ENCODE assay signal across 22 mouse cellular contexts in the genomic region with DNA sequence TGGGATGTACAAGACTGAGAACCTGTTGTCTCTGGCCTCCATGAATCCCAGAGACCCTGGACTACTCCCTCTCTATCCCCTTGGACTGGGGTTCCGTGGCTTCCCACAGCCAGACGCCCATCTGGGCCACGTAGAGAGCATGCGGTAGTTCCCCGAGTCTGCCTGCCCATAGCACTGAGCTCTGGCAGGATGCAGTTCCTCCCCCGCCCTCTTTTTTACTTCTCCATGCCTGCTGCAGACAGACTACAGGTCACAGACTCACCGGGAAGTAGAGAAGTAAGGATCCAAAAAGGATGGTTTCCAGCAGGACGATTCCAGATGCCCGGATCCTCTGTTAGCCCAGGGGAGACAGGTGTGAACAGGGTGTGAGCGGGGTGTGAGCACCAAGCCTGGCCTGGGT. TPM values are rescaled to one million over a fixed set of nuclear protein-coding genes. Genes with fewer than 3 reads are reported as not detected.
"Had no signal": no experiment of that assay in that cellular context is flagged by ENCODE, and none has a peak within 500 bp of the region (broad histone marks: within the 10 kb centered on the region; RNA-seq: fewer than 3 reads in every experiment).

No protein-coding gene starts in this region.

- H3K27ac ChIP-seq: layer of hippocampus, adult 2 months; limb, embryonic 10.5 days; limb, embryonic 13.5 days; liver, embryonic 12.5 days; liver, embryonic 15.5 days; lung, embryonic 15.5 days; midbrain, embryonic 13.5 days; neural tube, embryonic 12.5 days; neural tube, embryonic 15.5 days; stomach, embryonic 15.5 days had no signal

- H3K9me3 ChIP-seq: limb, embryonic 10.5 days; limb, embryonic 13.5 days; liver, embryonic 12.5 days; liver, embryonic 15.5 days; lung, embryonic 15.5 days; midbrain, embryonic 13.5 days; neural tube, embryonic 12.5 days; neural tube, embryonic 15.5 days; stomach, embryonic 15.5 days had no signal

- H3K36me3 ChIP-seq: limb, embryonic 10.5 days; limb, embryonic 13.5 days; liver, embryonic 12.5 days; liver, embryonic 15.5 days; lung, embryonic 15.5 days; midbrain, embryonic 13.5 days; neural tube, embryonic 12.5 days; neural tube, embryonic 15.5 days; stomach, embryonic 15.5 days had no signal

- ATAC-seq: liver, embryonic 12.5 days; midbrain, embryonic 13.5 days had no signal

- H3K4me3 ChIP-seq: layer of hippocampus, adult 2 months; limb, embryonic 10.5 days; limb, embryonic 13.5 days; liver, embryonic 12.5 days; liver, embryonic 15.5 days; lung, embryonic 15.5 days; midbrain, embryonic 13.5 days; neural tube, embryonic 12.5 days; neural tube, embryonic 15.5 days; stomach, embryonic 15.5 days had no signal

- H3K9ac ChIP-seq: limb, embryonic 13.5 days; liver, embryonic 12.5 days; liver, embryonic 15.5 days; lung, embryonic 15.5 days; midbrain, embryonic 13.5 days; neural tube, embryonic 12.5 days; neural tube, embryonic 15.5 days; stomach, embryonic 15.5 days had no signal

- H3K27me3 ChIP-seq: limb, embryonic 13.5 days; lung, embryonic 15.5 days; neural tube, embryonic 12.5 days; neural tube, embryonic 15.5 days had no signal

- H3K4me2 ChIP-seq: limb, embryonic 13.5 days; liver, embryonic 12.5 days; liver, embryonic 15.5 days; lung, embryonic 15.5 days; midbrain, embryonic 13.5 days; neural tube, embryonic 12.5 days; neural tube, embryonic 15.5 days; stomach, embryonic 15.5 days had no signal

- DNase-seq: kidney, adult 9 months; kidney, postnatal 14 days; layer of hippocampus, adult 9-11 months; liver; lung, adult 18-20 months; lung, postnatal 10 days; lung, postnatal 36 days; right cerebral cortex, adult 18-20 months; right cerebral cortex, postnatal 14 days; right cerebral cortex, postnatal 4 days; thymus, postnatal 4 days had no signal

RNA-seq across cellular contexts. Expression of a gene that starts 6.4 kb away (rescaled TPM):
- total RNA-seq: megakaryocyte-erythroid progenitor cell, adult 5-6 weeks had no signal
- polyA plus RNA-seq: liver, embryonic 12.5 days; liver, embryonic 15.5 days had no signal
